Mouse (Mus musculus): Measurements from ENCODE around the gene Slit3.

DNA sequence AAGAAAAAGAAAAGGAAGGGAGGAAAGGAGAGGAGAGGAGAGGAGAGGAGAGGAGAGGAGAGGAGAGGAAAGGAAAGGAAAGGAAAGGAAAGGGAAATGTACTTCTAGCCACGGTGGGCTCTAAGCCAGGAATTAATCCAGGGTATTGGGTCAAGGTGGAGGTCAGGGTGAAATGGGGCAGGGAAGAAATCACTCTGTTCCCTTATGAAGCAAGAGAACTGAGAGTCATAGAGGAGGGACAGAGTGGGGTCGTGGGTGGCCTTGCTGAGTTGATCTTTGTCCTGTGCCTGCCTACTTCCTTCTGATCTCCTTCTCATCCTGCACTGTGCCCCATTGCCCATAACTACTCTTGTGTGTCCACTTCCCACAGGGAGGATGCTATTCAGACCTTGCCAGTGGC is 31.9 kb downstream of the Slit3 start:
- TF ChIP-seq ELF1 (IDR thresholded peaks at IDR 0.05; ENCODE audit: low read depth, low read length): no peak
- TF ChIP-seq CHD1 (IDR thresholded peaks at IDR 0.05; ENCODE audit: low read depth, low read length): no peak
- no peak for TF ChIP-seq CTCF (IDR thresholded peaks at IDR 0.05 in 2 of 3, conservative IDR thresholded peaks at IDR 0.05 in 1 of 3; ENCODE audit: control insufficient read depth in 1 of 3, insufficient read depth in 1 of 3, low read depth in 2 of 3, low read length in 3 of 3, poor library complexity in 1 of 3, severe bottlenecking in 1 of 3)
- no peak for TF ChIP-seq CHD2 (IDR thresholded peaks at IDR 0.05; ENCODE audit: low read length)
- no peak for TF ChIP-seq POLR2A (IDR thresholded peaks at IDR 0.05; ENCODE audit: control insufficient read depth in 1 of 2, insufficient read depth in 1 of 2, low read depth in 1 of 2, low read length in 2 of 2, poor library complexity in 1 of 2)
- TF ChIP-seq ZNF384 (IDR thresholded peaks at IDR 0.05; ENCODE audit: low read depth, low read length): no peak
- no peak for TF ChIP-seq E2F4 (IDR thresholded peaks at IDR 0.05; ENCODE audit: borderline replicate concordance, low read depth, low read length)
- no peak for TF ChIP-seq TAL1 (IDR thresholded peaks at IDR 0.05; ENCODE audit: low read length)
- no peak for TF ChIP-seq ZMIZ1 (IDR thresholded peaks at IDR 0.05; ENCODE audit: low read depth, low read length)
- no peak for TF ChIP-seq SMC3 (IDR thresholded peaks at IDR 0.05; ENCODE audit: low read depth, low read length)

Measured in MEL (cell line).